Mouse (Mus musculus): ENCODE data around the gene Clcf1. TPM values are rescaled to one million over a fixed set of nuclear protein-coding genes. Genes with fewer than 3 reads are reported as not detected.

The Clcf1 gene
- total RNA-seq, 2 experiments from 2014 or later = 0.34 to 0.47 TPM

- no peak for DNase-seq (ENCODE audit: low spot score)
Observed at GRCm38 (mm10) chr19:4192251-4192985, 21.6 kb upstream of the Clcf1 start.

GRCm38 (mm10) chr19:4193129-4193528 lies 20.9 kb upstream of the Clcf1 start:
- no peak for DNase-seq (ENCODE audit: low spot score)

- DNase-seq (ENCODE audit: low spot score) = no peak
Observed at GRCm38 (mm10) chr19:4194021-4194724, 19.9 kb upstream of the Clcf1 start.

DNA sequence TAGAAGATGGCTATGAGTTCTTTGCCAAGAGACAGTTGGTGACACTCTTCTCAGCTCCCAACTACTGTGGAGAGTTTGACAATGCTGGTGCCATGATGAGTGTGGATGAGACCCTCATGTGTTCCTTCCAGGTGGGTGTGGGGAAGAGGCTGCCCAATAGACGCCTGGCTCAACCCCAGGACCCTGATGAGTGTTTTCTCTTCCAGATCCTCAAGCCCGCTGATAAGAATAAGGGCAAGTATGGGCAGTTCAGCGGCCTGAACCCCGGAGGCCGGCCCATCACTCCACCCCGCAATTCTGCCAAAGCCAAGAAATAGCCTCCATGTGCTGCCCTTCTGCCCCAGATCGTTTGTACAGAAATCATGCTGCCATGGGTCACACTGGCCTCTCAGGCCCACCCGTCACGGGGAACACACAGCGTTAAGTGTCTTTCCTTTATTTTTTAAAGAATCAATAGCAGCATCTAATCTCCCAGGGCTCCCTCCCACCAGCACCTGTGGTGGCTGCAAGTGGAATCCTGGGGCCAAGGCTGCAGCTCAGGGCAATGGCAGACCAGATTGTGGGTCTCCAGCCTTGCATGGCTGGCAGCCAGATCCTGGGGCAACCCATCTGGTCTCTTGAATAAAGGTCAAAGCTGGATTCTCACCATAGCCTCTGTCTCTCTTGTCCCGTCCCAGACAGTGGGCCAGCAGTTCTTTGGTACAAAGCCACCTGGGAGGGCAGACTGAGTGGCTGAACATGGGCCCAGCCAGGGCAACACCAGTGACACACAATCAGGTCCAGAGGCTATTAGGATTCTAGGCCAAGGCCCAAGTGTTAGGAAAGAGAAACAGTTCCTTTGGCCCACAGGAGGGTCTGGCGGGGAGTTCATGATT lies 19.0 kb upstream of the Clcf1 start:
- DNase-seq (ENCODE audit: low spot score) = no peak

- DNase-seq (ENCODE audit: low spot score) = no peak
Observed at GRCm38 (mm10) chr19:4196048-4196447, 18.0 kb upstream of the Clcf1 start.

DNA sequence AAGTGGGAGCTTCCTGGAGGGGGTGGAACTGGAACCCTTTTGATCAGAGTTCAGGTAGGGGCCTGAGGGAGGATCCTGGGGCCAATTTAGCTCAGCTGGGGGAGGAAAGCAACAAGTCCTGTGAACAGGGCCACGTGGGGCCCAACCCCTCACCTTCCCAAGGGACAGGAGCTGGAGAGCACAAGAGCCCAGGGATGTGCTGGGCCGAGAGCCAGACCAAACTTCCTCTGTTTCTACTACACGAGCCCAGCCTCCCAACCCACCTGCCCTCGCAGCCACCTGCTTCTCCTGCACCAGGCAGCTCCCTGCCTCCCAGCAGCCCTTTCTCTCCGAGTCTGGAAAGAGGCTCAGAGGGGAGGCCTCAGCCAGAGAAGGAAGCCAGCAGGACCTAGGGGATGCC lies 17.5 kb upstream of the Clcf1 start:
- DNase-seq (ENCODE audit: low spot score) = no peak

GRCm38 (mm10) chr19:4197180-4197579 lies 16.9 kb upstream of the Clcf1 start:
- DNase-seq (ENCODE audit: low spot score) = no peak

DNA sequence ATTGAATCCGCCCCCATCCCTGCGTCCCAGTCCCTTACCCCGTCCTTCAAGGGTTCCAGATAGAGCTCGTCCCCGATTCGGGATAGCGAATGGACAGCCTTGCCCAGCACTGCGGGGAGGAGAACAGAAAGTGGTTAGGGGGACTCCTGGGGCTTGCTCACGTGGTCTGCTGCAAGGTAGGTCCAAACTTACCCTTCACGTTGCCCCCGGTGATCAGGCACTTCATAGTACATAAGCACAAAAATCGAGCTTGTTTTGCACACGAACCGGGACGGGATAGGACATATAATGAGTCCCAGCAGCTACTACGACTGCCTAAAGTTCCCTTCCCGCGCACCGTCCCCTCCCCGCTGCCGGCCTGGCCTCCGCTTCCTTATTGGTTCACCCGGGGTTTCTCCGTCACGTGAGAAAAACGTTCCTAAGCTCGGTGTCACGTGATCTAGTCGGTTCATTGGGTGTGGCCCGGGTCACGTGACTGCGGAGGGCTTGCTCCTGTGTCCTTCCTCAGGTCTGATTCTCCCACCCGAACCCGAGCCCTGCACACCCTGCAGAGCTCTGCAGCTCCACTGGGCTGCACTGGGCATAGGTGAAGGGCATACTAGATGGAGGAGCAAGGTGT lies 12.6 kb upstream of the Clcf1 start, which contains the start of gene Rad9a:
Rad9a (minus strand) TSS at position 372 of the 619 bp plus-strand sequence.
- peak; percentile 97 for DNase-seq (ENCODE audit: low spot score)

DNA sequence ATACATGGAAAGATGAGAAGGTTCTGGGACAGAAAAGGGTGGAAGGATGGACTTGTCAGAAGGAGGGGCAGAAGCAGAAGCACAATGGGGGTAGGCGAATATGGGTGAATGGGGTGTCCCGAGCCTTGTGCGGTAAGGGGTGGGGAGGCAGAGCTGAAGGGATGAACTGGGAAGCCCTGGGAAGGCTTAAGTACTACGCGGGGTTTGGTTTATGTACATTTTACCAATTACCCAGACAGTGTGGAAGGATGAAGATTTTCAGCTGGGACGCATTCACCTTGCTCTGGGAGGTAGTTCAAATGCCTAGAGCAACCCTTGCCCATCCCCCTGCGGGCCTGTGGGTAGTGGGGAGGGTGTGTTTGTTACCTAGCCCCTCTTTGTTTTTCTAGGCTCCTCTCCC lies 11.9 kb upstream of the Clcf1 start:
- DNase-seq (ENCODE audit: low spot score) = no peak

DNA sequence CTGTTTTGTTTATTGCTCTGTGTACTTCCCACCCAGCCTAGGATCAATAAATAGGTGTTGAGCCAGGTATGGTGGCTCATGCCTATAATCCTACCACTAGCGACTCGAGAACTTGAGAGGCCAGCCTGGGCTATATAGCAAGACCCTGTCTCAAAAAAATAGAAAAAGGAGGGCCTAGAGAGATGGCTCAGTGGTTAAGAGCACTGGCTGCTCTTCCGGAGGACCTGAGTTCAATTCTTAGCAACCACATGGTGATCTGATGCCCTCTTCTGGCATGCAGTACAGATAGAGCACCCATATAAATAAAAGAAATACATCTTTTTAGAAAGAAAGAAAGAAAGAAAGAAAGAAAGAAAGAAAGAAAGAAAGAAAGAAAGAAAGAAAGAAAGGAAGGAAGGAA lies 10.9 kb upstream of the Clcf1 start:
- DNase-seq (ENCODE audit: low spot score) = no peak

DNA sequence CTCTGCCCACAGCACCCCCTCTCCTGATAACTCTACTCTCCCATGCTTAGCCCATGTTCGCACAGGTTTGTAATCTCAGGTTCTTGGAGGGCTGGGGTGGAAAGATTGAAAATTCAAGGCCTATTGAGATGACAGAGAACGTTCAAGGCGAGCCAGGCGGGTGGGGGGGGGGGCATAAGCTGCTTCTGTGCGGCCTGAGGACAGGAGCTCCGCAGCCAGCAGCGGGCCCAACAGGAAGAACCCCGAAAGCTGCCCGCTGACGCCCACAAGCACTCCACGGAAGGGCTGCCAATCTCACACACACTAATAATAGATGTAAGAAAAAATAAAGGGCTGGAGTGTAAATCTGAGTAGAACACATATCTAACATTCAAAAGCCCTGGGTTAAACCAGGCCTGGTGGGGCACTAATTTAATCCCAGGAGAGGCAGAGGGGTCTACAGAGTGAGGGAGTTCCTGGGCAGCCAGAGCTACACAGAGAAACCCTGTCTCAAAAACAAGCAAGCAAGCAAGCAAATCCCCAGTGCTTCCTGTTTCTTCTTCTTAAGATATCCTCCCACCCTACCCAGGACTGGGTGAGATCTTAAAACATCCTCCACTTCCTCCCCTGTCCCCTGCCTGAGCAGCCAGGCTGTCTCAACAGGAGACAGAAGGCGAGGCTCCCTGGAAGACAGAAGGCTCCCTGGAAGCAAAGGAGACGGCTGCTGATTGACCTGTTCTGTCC lies 10.3 kb upstream of the Clcf1 start:
- no peak for DNase-seq (ENCODE audit: low spot score)

GRCm38 (mm10) chr19:4204889-4205288 lies 9.1 kb upstream of the Clcf1 start:
- no peak for DNase-seq (ENCODE audit: low spot score)

DNA sequence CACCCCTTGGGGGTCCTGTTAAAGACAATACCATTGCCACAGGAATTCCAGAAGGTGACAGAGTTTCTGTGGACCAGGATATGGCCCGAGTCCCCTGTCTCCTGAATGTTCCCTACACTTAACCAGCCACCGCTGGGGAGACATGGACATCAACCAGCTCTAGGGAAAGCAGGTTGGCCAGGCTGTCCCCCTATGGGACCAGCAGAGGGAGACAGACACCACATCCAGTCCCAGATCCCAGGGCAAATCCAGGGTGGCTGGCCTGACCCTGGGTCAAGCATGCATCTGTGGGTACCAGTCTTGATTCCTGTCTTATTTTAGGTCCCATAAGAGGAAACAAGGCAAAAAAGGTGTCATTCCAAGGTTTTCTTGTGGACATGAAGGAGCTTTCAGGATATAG lies 7.1 kb upstream of the Clcf1 start:
- peak; percentile 79 for DNase-seq (ENCODE audit: low spot score)

DNA sequence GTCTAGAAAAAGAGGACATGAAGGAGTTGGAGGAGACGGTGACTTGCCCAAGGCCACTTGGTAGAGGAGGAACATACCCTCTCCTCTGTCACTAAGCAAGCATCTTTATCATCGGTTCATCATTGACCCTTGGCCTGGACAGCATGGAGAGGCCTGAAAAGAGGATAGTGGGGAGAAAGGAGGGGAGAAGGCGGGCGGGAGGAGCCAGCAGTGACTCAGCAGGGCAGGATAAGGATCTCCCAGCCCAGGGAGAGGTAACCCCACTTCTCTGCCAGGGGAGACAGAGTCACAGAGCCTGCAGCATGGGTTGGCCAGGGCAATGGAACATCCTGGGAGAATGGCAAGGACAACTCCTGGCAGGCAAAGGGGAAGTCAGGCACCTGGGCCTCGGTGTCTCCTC lies 5.5 kb upstream of the Clcf1 start:
- DNase-seq (ENCODE audit: low spot score) = no peak

GRCm38 (mm10) chr19:4211891-4212588 lies 2.0 kb upstream of the Clcf1 start:
- no peak for DNase-seq (ENCODE audit: low spot score)

GRCm38 (mm10) chr19:4213524-4213974 lies 489 bp upstream of the Clcf1 start:
- no peak for DNase-seq (ENCODE audit: low spot score)

- DNase-seq (ENCODE audit: low spot score) = no peak
Observed at GRCm38 (mm10) chr19:4214771-4215450, 873 bp downstream of the Clcf1 start.

DNA sequence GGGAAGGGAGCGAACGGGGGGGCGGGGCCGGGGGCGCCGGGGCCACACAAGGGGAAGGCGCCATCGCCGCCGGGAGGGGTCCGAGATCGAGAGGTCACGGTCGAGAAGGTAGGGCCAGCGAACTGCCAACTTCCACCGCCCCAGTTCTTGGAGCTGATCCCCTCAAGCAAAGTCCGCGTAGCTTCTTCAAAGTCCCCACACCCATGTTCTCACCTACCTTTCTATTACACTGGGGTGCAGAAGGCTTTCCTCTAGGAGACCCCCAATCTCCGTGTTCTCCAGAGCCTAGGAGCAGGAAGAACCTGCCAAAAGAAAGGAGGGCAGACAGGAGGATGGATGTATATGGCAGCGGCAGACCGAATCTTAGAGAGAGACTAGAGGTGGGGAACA lies 1.4 kb downstream of the Clcf1 start:
- no peak for DNase-seq (ENCODE audit: low spot score)

GRCm38 (mm10) chr19:4216041-4216685 lies 2.1 kb downstream of the Clcf1 start:
- no peak for DNase-seq (ENCODE audit: low spot score)

Data from gastrocnemius, adult 18-20 months (tissue).